Mouse (Mus musculus) gastrocnemius, adult 18-20 months (tissue): ENCODE measurements around the gene Ccl25. TPM values are rescaled to one million over a fixed set of nuclear protein-coding genes. Genes with fewer than 3 reads are reported as not detected.

Experiments
- DNase-seq: peaks from one replicate; pipeline ENCODE4 v3.0.0; 2021; ENCODE audit warnings: low spot score
- long read RNA-seq, 2 experiments: library from polyadenylated mRNA; stranded (forward); transcript quantifications; one replicate each; pipeline ENCODE4 v2.0.0; 2021
- total RNA-seq, 2 experiments: library from RNA; stranded (reverse); gene quantifications; 2 replicates each; pipeline ENCODE4 v1.2.3; 2021

The Ccl25 gene
- 1 to 10 TPM; 7.0 to 8.5 TPM for total RNA-seq
- long read RNA-seq, experiment 1, partial matches to known transcripts, result 0 of 10 reads
- long read RNA-seq, experiment 1, other reads (novel, unspliced or antisense), result 10 of 10 reads
- long read RNA-seq, experiment 2, partial matches to known transcripts, result 0 of 6 reads
- long read RNA-seq, experiment 2, other reads (novel, unspliced or antisense), result 5 of 6 reads

GRCm38 (mm10) chr8:4324983-4325750 lies at the start of gene Ccl25, which contains the start of gene Elavl1:
Gene Ccl25 (plus strand): TSS chr8:4325210.
Gene Elavl1 (minus strand): TSS chr8:4325413.
- DNase-seq, result peak; percentile 98

- peak; percentile 95 for DNase-seq
Measured at GRCm38 (mm10) chr8:4275275-4276110, 49.5 kb upstream of the Ccl25 start, which contains the start of gene Timm44. Gene Timm44 (minus strand): TSS chr8:4275913.

- DNase-seq, result no peak
Measured at GRCm38 (mm10) chr8:4276111-4276465, 48.9 kb upstream of the Ccl25 start.

- no peak for DNase-seq
Measured at GRCm38 (mm10) chr8:4292738-4293137, 32.3 kb upstream of the Ccl25 start.

GRCm38 (mm10) chr8:4297822-4298221 lies 27.2 kb upstream of the Ccl25 start:
- no peak for DNase-seq

- DNase-seq, result no peak
Measured at GRCm38 (mm10) chr8:4304124-4304547, 20.9 kb upstream of the Ccl25 start.

- DNase-seq, result no peak
Measured at GRCm38 (mm10) chr8:4305838-4306237, 19.2 kb upstream of the Ccl25 start.

- DNase-seq, result no peak
Measured at GRCm38 (mm10) chr8:4312104-4312503, 12.9 kb upstream of the Ccl25 start.

GRCm38 (mm10) chr8:4313254-4314124 lies 11.5 kb upstream of the Ccl25 start:
- no peak for DNase-seq

GRCm38 (mm10) chr8:4314852-4315251 lies 10.2 kb upstream of the Ccl25 start:
- no peak for DNase-seq

- no peak for DNase-seq
Measured at GRCm38 (mm10) chr8:4318124-4318523, 6.9 kb upstream of the Ccl25 start.

GRCm38 (mm10) chr8:4318796-4319572 lies 6.0 kb upstream of the Ccl25 start:
- no peak for DNase-seq

GRCm38 (mm10) chr8:4319573-4319872 lies 5.5 kb upstream of the Ccl25 start:
- no peak for DNase-seq

- DNase-seq, result peak; percentile 6
Measured at GRCm38 (mm10) chr8:4320404-4320803, 4.6 kb upstream of the Ccl25 start.

GRCm38 (mm10) chr8:4321031-4321430 lies 4.0 kb upstream of the Ccl25 start:
- DNase-seq, result no peak

GRCm38 (mm10) chr8:4322470-4322869 lies 2.5 kb upstream of the Ccl25 start:
- peak; percentile 80 for DNase-seq

GRCm38 (mm10) chr8:4323917-4324316 lies 1.1 kb upstream of the Ccl25 start:
- no peak for DNase-seq

GRCm38 (mm10) chr8:4324525-4324924 lies 485 bp upstream of the Ccl25 start:
- DNase-seq, result peak; percentile 19

- no peak for DNase-seq
Measured at GRCm38 (mm10) chr8:4325751-4326036, 684 bp downstream of the Ccl25 start.

- DNase-seq, result peak; percentile 21
Measured at GRCm38 (mm10) chr8:4329000-4329399, 4.0 kb downstream of the Ccl25 start.

- no peak for DNase-seq
Measured at GRCm38 (mm10) chr8:4333966-4334365, 9.0 kb downstream of the Ccl25 start.
